Mouse (Mus musculus) myocyte (in vitro differentiated cells): ENCODE results near the gene Gprc5c.

Experiments
- CEBPB ChIP-seq: IDR thresholded peaks from 2 replicates; pipeline ENCODE4 v1.6.1; 2011; ENCODE audit warnings: mild to moderate bottlenecking, moderate library complexity; ENCODE audit not compliant: poor library complexity, insufficient read depth, severe bottlenecking
- E2F4 ChIP-seq: IDR thresholded peaks from one replicate; pipeline ENCODE4 v1.6.1; 2011; ENCODE audit warnings: mild to moderate bottlenecking, control low read depth, moderate library complexity; ENCODE audit not compliant: insufficient read depth
- MAX ChIP-seq: IDR thresholded peaks from one replicate; pipeline ENCODE4 v1.6.1; 2011; ENCODE audit warnings: low read depth, mild to moderate bottlenecking, control low read depth
- MYOD1 ChIP-seq, 3 experiments: IDR thresholded peaks; one replicate each; pipeline ENCODE4 v1.6.1; 2011; ENCODE audit warnings: control low read depth in 2 of 3, low read depth in 2 of 3, mild to moderate bottlenecking in 2 of 3, moderate library complexity in 1 of 3; ENCODE audit not compliant: insufficient read length in 2 of 3, control insufficient read depth in 1 of 3
- MYOG ChIP-seq, 3 experiments: IDR thresholded peaks; one replicate each; pipeline ENCODE4 v1.6.1; 2011; ENCODE audit warnings: control low read depth in 2 of 3, low read depth in 2 of 3, mild to moderate bottlenecking in 2 of 3; ENCODE audit not compliant: insufficient read length in 2 of 3, control insufficient read depth in 1 of 3, insufficient read depth in 1 of 3
- POLR2A ChIP-seq: IDR thresholded peaks from one replicate; pipeline ENCODE4 v1.6.1; 2011; ENCODE audit warnings: low read depth, mild to moderate bottlenecking, control low read depth, moderate library complexity; ENCODE audit not compliant: insufficient read length
- POLR2AphosphoS2 ChIP-seq: IDR thresholded peaks from one replicate; pipeline ENCODE4 v1.6.1; 2011; ENCODE audit warnings: low read depth, control low read depth; ENCODE audit not compliant: insufficient read length
- REST ChIP-seq: IDR thresholded peaks from one replicate; pipeline ENCODE4 v1.6.1; 2011; ENCODE audit warnings: mild to moderate bottlenecking, control low read depth, moderate library complexity; ENCODE audit not compliant: insufficient read depth, insufficient read length
- SRF ChIP-seq: IDR thresholded peaks from one replicate; pipeline ENCODE4 v1.6.1; 2011; ENCODE audit warnings: low read depth; ENCODE audit not compliant: control insufficient read depth, insufficient read length
- TCF12 ChIP-seq: IDR thresholded peaks from one replicate; pipeline ENCODE4 v1.6.1; 2011; ENCODE audit warnings: mild to moderate bottlenecking, control low read depth; ENCODE audit not compliant: poor library complexity, insufficient read depth, severe bottlenecking
- TCF3 ChIP-seq: IDR thresholded peaks from one replicate; pipeline ENCODE4 v1.6.1; 2011; ENCODE audit warnings: low read depth, control low read depth; ENCODE audit not compliant: insufficient read length
- USF1 ChIP-seq: IDR thresholded peaks from one replicate; pipeline ENCODE4 v1.6.1; 2011; ENCODE audit warnings: low read depth, mild to moderate bottlenecking, control low read depth, moderate library complexity

DNA sequence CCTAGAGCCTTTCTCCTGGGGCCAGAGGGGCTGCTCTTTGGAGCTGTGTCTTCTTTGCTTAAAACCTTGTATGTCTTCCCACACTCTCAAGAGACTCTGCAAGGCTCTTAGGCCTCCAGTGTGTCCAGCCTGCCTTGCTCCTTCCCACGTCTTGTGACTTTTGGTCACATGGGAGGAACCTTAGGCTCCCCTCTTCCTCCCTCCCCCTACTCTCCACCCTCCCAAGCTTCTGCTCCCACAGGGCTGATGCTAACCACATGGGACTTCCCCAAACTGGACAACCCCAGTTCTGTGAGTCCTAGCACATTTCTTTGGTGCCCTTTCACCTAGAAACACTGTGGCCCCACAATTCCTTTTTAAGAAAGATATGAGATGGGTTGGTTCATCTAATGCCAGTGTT lies 47.1 kb downstream of the Gprc5c start:
- TF ChIP-seq POLR2A, result no peak
- no peak for TF ChIP-seq TCF3
- TF ChIP-seq MYOD1 (IDR thresholded peaks at IDR 0.05; ENCODE audit: control insufficient read depth in 1 of 3, insufficient read length in 2 of 3, low read depth in 2 of 3), result no peak
- no peak for TF ChIP-seq POLR2AphosphoS2
- peak; percentile 15 for TF ChIP-seq USF1
- no peak for TF ChIP-seq E2F4
- TF ChIP-seq MAX, result no peak
- TF ChIP-seq REST, result no peak
- TF ChIP-seq TCF12, result no peak
- TF ChIP-seq MYOG (IDR thresholded peaks at IDR 0.05; ENCODE audit: control insufficient read depth in 1 of 3, insufficient read depth in 1 of 3, insufficient read length in 2 of 3, low read depth in 2 of 3), result no peak
- TF ChIP-seq CEBPB, result no peak
- TF ChIP-seq SRF, result no peak
